Mouse (Mus musculus): Measurements from ENCODE around the gene Acad11.

The Acad11 gene

GRCm38 (mm10) chr9:104080038-104080437 lies 16.9 kb downstream of the Acad11 start:
- no peak for DNase-seq (ENCODE audit: low spot score in 2 of 2)

GRCm38 (mm10) chr9:104085730-104086429 lies 22.7 kb downstream of the Acad11 start:
- DNase-seq (ENCODE audit: low spot score in 2 of 2): no peak

- DNase-seq (ENCODE audit: low spot score in 2 of 2): no peak
These were observed 25.4 kb downstream of the Acad11 start for GRCm38 (mm10) chr9:104088555-104088954.

GRCm38 (mm10) chr9:104092945-104093344 lies 29.8 kb downstream of the Acad11 start:
- DNase-seq (ENCODE audit: low spot score in 2 of 2): no peak

- DNase-seq (ENCODE audit: low spot score in 2 of 2): no peak
These were observed 35.1 kb downstream of the Acad11 start for GRCm38 (mm10) chr9:104098256-104098655.

GRCm38 (mm10) chr9:104099060-104099459 lies 35.9 kb downstream of the Acad11 start:
- no peak for DNase-seq (ENCODE audit: low spot score in 2 of 2)

- no peak for DNase-seq (ENCODE audit: low spot score in 2 of 2)
These were observed 37.6 kb downstream of the Acad11 start for GRCm38 (mm10) chr9:104100822-104101221.

GRCm38 (mm10) chr9:104101458-104101857 lies 38.3 kb downstream of the Acad11 start:
- no peak for DNase-seq (ENCODE audit: low spot score in 2 of 2)

- no peak for DNase-seq (ENCODE audit: low spot score in 2 of 2)
These were observed 39.1 kb downstream of the Acad11 start for GRCm38 (mm10) chr9:104102301-104102700.

GRCm38 (mm10) chr9:104102901-104103300 lies 39.7 kb downstream of the Acad11 start:
- no peak for DNase-seq (ENCODE audit: low spot score in 2 of 2)

- DNase-seq (ENCODE audit: low spot score in 2 of 2): no peak
These were observed 41.8 kb downstream of the Acad11 start for GRCm38 (mm10) chr9:104104986-104105385.

GRCm38 (mm10) chr9:104106930-104107329 lies 43.8 kb downstream of the Acad11 start:
- DNase-seq (ENCODE audit: low spot score in 2 of 2): no peak

GRCm38 (mm10) chr9:104107482-104107881 lies 44.3 kb downstream of the Acad11 start:
- no peak for DNase-seq (ENCODE audit: low spot score in 2 of 2)

GRCm38 (mm10) chr9:104108571-104109143 lies 45.5 kb downstream of the Acad11 start:
- no peak for DNase-seq (ENCODE audit: low spot score in 2 of 2)

GRCm38 (mm10) chr9:104109151-104109550 lies 46.0 kb downstream of the Acad11 start:
- DNase-seq (ENCODE audit: low spot score in 2 of 2): no peak

GRCm38 (mm10) chr9:104123101-104123500 lies 59.9 kb downstream of the Acad11 start:
- no peak for DNase-seq (ENCODE audit: low spot score in 2 of 2)

- DNase-seq (ENCODE audit: low spot score in 2 of 2): no peak
These were observed 60.4 kb downstream of the Acad11 start for GRCm38 (mm10) chr9:104123622-104124021.

GRCm38 (mm10) chr9:104126833-104127232 lies 63.7 kb downstream of the Acad11 start, which contains the start of gene Ackr4:
Ackr4 (minus strand) TSS chr9:104126933.
- DNase-seq (ENCODE audit: low spot score in 2 of 2): no peak

GRCm38 (mm10) chr9:104128110-104128509 lies 64.9 kb downstream of the Acad11 start:
- DNase-seq (ENCODE audit: low spot score in 2 of 2): no peak

GRCm38 (mm10) chr9:104130141-104130755 lies 67.1 kb downstream of the Acad11 start:
- DNase-seq (ENCODE audit: low spot score in 2 of 2): no peak

GRCm38 (mm10) chr9:104140351-104140750 lies 77.2 kb downstream of the Acad11 start:
- no peak for DNase-seq (ENCODE audit: low spot score in 2 of 2)

- no peak for DNase-seq (ENCODE audit: low spot score in 2 of 2)
These were observed 79.6 kb downstream of the Acad11 start for GRCm38 (mm10) chr9:104142805-104143204.

All from frontal cortex, postnatal 10 days (tissue).